Mouse (Mus musculus) embryonic facial prominence, embryonic 13.5 days (tissue): ENCODE results near the gene Anapc1. TPM values are rescaled to one million over a fixed set of nuclear protein-coding genes. Genes with fewer than 3 reads are reported as not detected.

Experiments used
- ATAC-seq: fragments of 200-750 bp; cut with Nextera tagmentation; 2 replicates; pipeline ENCODE4 v1.8.0; 2017; ENCODE audit warnings: low read depth; ENCODE audit not compliant: insufficient number of reproducible peaks, insufficient read depth, low FRiP score, low TSS enrichment
- H3K27ac ChIP-seq: fragments of 300-500 bp; sonication (generic); 2 replicates; pipeline ENCODE4 v1.5.1; 2015; ENCODE audit warnings: moderate library complexity, mild to moderate bottlenecking, inconsistent platforms
- H3K27me3 ChIP-seq: fragments of 300-500 bp; sonication (generic); 2 replicates; pipeline ENCODE4 v1.6.1; 2015; ENCODE audit warnings: mild to moderate bottlenecking, inconsistent platforms
- H3K36me3 ChIP-seq: fragments of 300-500 bp; sonication (generic); 2 replicates; pipeline ENCODE4 v1.6.1; 2015; ENCODE audit warnings: mild to moderate bottlenecking, inconsistent platforms
- H3K4me1 ChIP-seq: fragments of 300-500 bp; sonication (generic); 2 replicates; pipeline ENCODE4 v1.6.1; 2015; ENCODE audit warnings: inconsistent platforms
- H3K4me2 ChIP-seq: fragments of 300-500 bp; sonication (generic); 2 replicates; pipeline ENCODE4 v1.6.1; 2015; ENCODE audit warnings: moderate library complexity, mild to moderate bottlenecking, inconsistent platforms
- H3K4me3 ChIP-seq: fragments of 300-500 bp; sonication (generic); 2 replicates; pipeline ENCODE4 v1.5.1; 2015; ENCODE audit warnings: mild to moderate bottlenecking, inconsistent platforms
- H3K9ac ChIP-seq: fragments of 300-500 bp; sonication (generic); 2 replicates; pipeline ENCODE4 v1.6.1; 2015; ENCODE audit warnings: mild to moderate bottlenecking, inconsistent platforms
- H3K9me3 ChIP-seq: fragments of 300-500 bp; sonication (generic); 2 replicates; pipeline ENCODE4 v1.6.1; 2016; ENCODE audit warnings: inconsistent platforms
- WGBS: fragments of 180-500 bp; shearing (Covaris S2); methylation state at CpG from one replicate; pipeline ENCODE4 v1.1.7; 2015; ENCODE audit warnings: mixed read lengths; 5-methylcytosine and 5-hydroxymethylcytosine counted together
- polyA plus RNA-seq: library from polyadenylated mRNA; unstranded; fragments of >200 nt; fragmentation: Nextera tagmentation; extraction: Ambion mirVana; gene quantifications from 2 replicates; pipeline ENCODE4 v1.2.1, GENCODE M21; 2015

The Anapc1 gene
- polyA plus RNA-seq, 1 experiment from 2014 or later = 65.4 TPM

- no peak for ATAC-seq
- H3K27ac ChIP-seq = no peak overlapping the region
- H3K9ac ChIP-seq = no peak overlapping the region
- no peaks in the 10 kb centered on the region for H3K36me3 ChIP-seq
- no peak overlapping the region for H3K4me3 ChIP-seq
- 48% methylated on average over 8 of the region's 8 CpGs for WGBS
- H3K4me2 ChIP-seq = no peak overlapping the region
- H3K27me3 ChIP-seq = no peaks in the 10 kb centered on the region
- peaks cover 16% of the 10 kb centered on the region; the same call in 1 of the 2 replicates for H3K4me1 ChIP-seq
- H3K9me3 ChIP-seq = no peaks in the 10 kb centered on the region
Observed at GRCm38 (mm10) chr2:128565904-128566303, 121.3 kb downstream of the Anapc1 start.

DNA sequence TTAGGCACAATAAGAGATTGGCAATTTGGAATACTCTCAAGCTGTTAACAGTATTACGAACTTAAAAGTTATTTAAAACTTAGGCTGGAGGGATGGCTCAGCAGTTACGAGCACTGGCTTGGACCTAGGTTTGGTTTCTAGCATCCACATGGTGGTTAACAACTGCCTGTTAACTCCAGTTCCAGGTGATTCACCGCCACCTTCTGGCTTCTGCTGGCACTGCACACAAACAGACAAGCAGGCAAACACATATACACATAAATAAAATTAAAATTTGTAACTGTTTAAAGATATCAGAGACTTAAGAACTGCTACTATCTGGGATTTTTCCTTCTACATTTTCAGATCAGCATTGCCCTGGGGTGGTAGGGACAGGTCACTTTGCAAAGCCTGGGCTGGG is 123.0 kb downstream of the Anapc1 start:
- Histone ChIP-seq H3K9me3 (no peaks in the 10 kb centered on the region), H3K4me1 (peaks cover 16% of the 10 kb centered on the region; the same call in 1 of the 2 replicates), H3K27ac (no peak overlapping the region), H3K27me3 (no peaks in the 10 kb centered on the region), H3K36me3 (no peaks in the 10 kb centered on the region), H3K4me3 (no peak overlapping the region), H3K9ac (no peak overlapping the region), H3K4me2 (no peak overlapping the region)
- WGBS = 88% methylated on average over 3 of the region's 3 CpGs
- no peak for ATAC-seq

Other genes starting within 250 kb of the Anapc1 start
- not detected in 2 replicates for gene Spdye4c, start 96.2 kb downstream of the Anapc1 start, polyA plus RNA-seq
- gene Mertk, start 11.6 kb upstream of the Anapc1 start, polyA plus RNA-seq = 12.1 and 15.4 TPM in 2 replicates
- 28.4 and 32.0 TPM in 2 replicates for gene Tmem87b, start 130.7 kb upstream of the Anapc1 start, polyA plus RNA-seq
- 2.9 and 3.4 TPM in 2 replicates for gene Fbln7, start 175.6 kb upstream of the Anapc1 start, polyA plus RNA-seq